Mouse (Mus musculus) heart, adult 2 months (tissue): ENCODE data around the gene Fam98c. TPM values are rescaled to one million over a fixed set of nuclear protein-coding genes. Genes with fewer than 3 reads are reported as not detected.
A peak's percentile ranks its signal among the peaks of the same experiment; 100 is the strongest.
"Not testable (repeated sequence)": the region's sequence is repeated elsewhere in the genome, so short reads cannot be mapped to it uniquely, and the experiment has no call there.

ENCODE experiments used
- DNase-seq, 2 experiments: peaks; one replicate each; pipeline ENCODE4 v3.0.0; 2021
- H3K27ac ChIP-seq: fragments of 200-600 bp; 2 replicates; pipeline ENCODE4 v1.8.1; 2022
- H3K27me3 ChIP-seq: fragments of 200-500 bp; 2 replicates; pipeline ENCODE4 v1.6.1; 2012; ENCODE audit warnings: mild to moderate bottlenecking, low read length, inconsistent platforms, mixed read lengths; ENCODE audit not compliant: control insufficient read depth, insufficient read depth
- H3K36me3 ChIP-seq: fragments of 200-500 bp; 2 replicates; pipeline ENCODE4 v1.6.1; 2012; ENCODE audit warnings: low read length, inconsistent platforms; ENCODE audit not compliant: control insufficient read depth, insufficient read depth
- H3K4me1 ChIP-seq: fragments of 200-500 bp; 2 replicates; pipeline ENCODE4 v1.6.1; 2011; ENCODE audit warnings: low read length; ENCODE audit not compliant: control insufficient read depth, insufficient read depth
- H3K4me3 ChIP-seq: fragments of 200-600 bp; 2 replicates; pipeline ENCODE4 v1.8.1; 2022
- H3K79me2 ChIP-seq: fragments of 200-500 bp; replicated peaks from 2 replicates; pipeline ENCODE4 v1.6.1; 2012; ENCODE audit warnings: mild to moderate bottlenecking, inconsistent platforms, low read length, moderate library complexity, mixed read lengths; ENCODE audit not compliant: control insufficient read depth, insufficient read depth
- H3K9ac ChIP-seq: fragments of 200-500 bp; 2 replicates; pipeline ENCODE4 v1.6.1; 2012; ENCODE audit warnings: low read depth, mild to moderate bottlenecking, control low read depth, inconsistent platforms, low read length, mixed read lengths
- CTCF ChIP-seq: fragments of 200-600 bp; IDR thresholded peaks from 2 replicates; pipeline ENCODE4 v1.8.1; 2022; ENCODE audit warnings: antibody characterized with exemption, mild to moderate bottlenecking, moderate library complexity
- EP300 ChIP-seq: fragments of 200-500 bp; IDR thresholded peaks from 2 replicates; pipeline ENCODE4 v1.6.1; 2011; ENCODE audit warnings: low read depth, low read length, control low read depth; ENCODE audit not compliant: insufficient read depth
- POLR2A ChIP-seq: fragments of 200-500 bp; IDR thresholded peaks from 2 replicates; pipeline ENCODE4 v1.6.1; 2011; ENCODE audit warnings: mild to moderate bottlenecking, low read depth, low read length, control low read depth; ENCODE audit not compliant: insufficient read depth
- WGBS: fragments of 180-500 bp; shearing (Covaris S2); methylation state at CpG from one replicate; pipeline ENCODE4 v1.1.7; 2018; 5-methylcytosine and 5-hydroxymethylcytosine counted together
- intact Hi-C: fragments of 180-260 bp; cut with DNase I; formaldehyde crosslinking; loops from one replicate; pipeline ENCODE4 v1.15.1; 2025
- long read RNA-seq: library from polyadenylated mRNA; stranded (forward); transcript quantifications from one replicate; pipeline ENCODE4 v2.0.0, GENCODE M21; 2021
- polyA plus RNA-seq: library from polyadenylated mRNA; depleted of rRNA; stranded (reverse); fragments of >200 nt; gene quantifications from 2 replicates; pipeline ENCODE4 v1.2.3, GENCODE M21; 2012; rRNA removed
- total RNA-seq, 2 experiments: library from RNA; stranded (reverse); gene quantifications; 2 replicates each; pipeline ENCODE4 v1.2.3; 2021

The Fam98c gene
- total RNA-seq (10 to 100 TPM; 10.4 to 12.7 TPM), polyA plus RNA-seq (16.3 and 18.0 TPM in 2 replicates)
- long read RNA-seq, transcript Fam98c-209 (8 exons, 1,293 nt) = major isoform, 9 of 20 reads
- long read RNA-seq, partial matches to known transcripts = 0 of 20 reads
- long read RNA-seq, other reads (novel, unspliced or antisense) = 8 of 20 reads

GRCm38 (mm10) chr7:29155838-29156782 lies at the start of gene Fam98c:
Fam98c (minus strand) TSS chr7:29156234.
- DNase-seq = peak; percentile 88
- peak within 1 kb of the TSS; percentile 97 for H3K4me3 ChIP-seq
- H3K27ac ChIP-seq = peak within 1 kb of the TSS; percentile 94
- TF ChIP-seq POLR2A = peak; percentile 30; the same call in 1 of the 2 replicates
- TF ChIP-seq EP300 = no peak
- peak; percentile 50 for TF ChIP-seq CTCF
- H3K9ac ChIP-seq = peak within 1 kb of the TSS; percentile 81
- intact Hi-C loops = loop anchor here (2.0 kb wide), 1 partner anchor 15 kb away; the partner anchor contains the start of genes Ggn and Spred3
- H3K36me3 ChIP-seq = no peaks in the 10 kb centered on the region
- WGBS = 2% methylated on average over 68 of the region's 68 CpGs
- H3K27me3 ChIP-seq = peaks cover 1% of the 10 kb centered on the region; the same call in 1 of the 2 replicates
- no peaks in the 10 kb centered on the region for H3K79me2 ChIP-seq
- peaks cover 2% of the 10 kb centered on the region; the same call in 1 of the 2 replicates for H3K4me1 ChIP-seq

- intact Hi-C loops = no loop called here
- no peaks in the 10 kb centered on the region for H3K79me2 ChIP-seq
- no peak overlapping the region for H3K27ac ChIP-seq
- H3K4me1 ChIP-seq = no peaks in the 10 kb centered on the region
- H3K36me3 ChIP-seq = no peaks in the 10 kb centered on the region
- no peak for DNase-seq
- TF ChIP-seq POLR2A (no peak), EP300 (no peak), CTCF (no peak)
- 74% methylated on average over 6 of the region's 6 CpGs for WGBS
- no peak overlapping the region for H3K4me3 ChIP-seq
- H3K27me3 ChIP-seq = no peaks in the 10 kb centered on the region
- H3K9ac ChIP-seq = no peak overlapping the region
Measured at GRCm38 (mm10) chr7:29202577-29202976, 46.5 kb upstream of the Fam98c start.

- H3K4me3 ChIP-seq, H3K27ac ChIP-seq, H3K79me2 ChIP-seq, DNase-seq, H3K27me3 ChIP-seq, H3K36me3 ChIP-seq, H3K9ac ChIP-seq, intact Hi-C loops, H3K4me1 ChIP-seq: not testable (repeated sequence)
- 100% methylated on average over 1 of the region's 1 CpGs for WGBS
Measured at GRCm38 (mm10) chr7:29194230-29194629, 38.2 kb upstream of the Fam98c start.

GRCm38 (mm10) chr7:29181323-29181722 lies 25.3 kb upstream of the Fam98c start:
- intact Hi-C loops = loop anchor here (2.0 to 5.0 kb wide), 2 partner anchors 51 to 115 kb away; partner anchors contain the start of gene Kcnk6
- H3K79me2 ChIP-seq, DNase-seq, H3K9ac ChIP-seq, H3K27me3 ChIP-seq, H3K36me3 ChIP-seq, H3K4me1 ChIP-seq, H3K4me3 ChIP-seq, H3K27ac ChIP-seq: not testable (repeated sequence)
- WGBS = 94% methylated on average over 4 of the region's 4 CpGs

- peak overlapping the region; percentile 28; the same call in 1 of the 2 replicates for H3K4me3 ChIP-seq
- 36% methylated on average over 5 of the region's 5 CpGs for WGBS
- H3K4me1 ChIP-seq = peaks cover 2% of the 10 kb centered on the region; the same call in 1 of the 2 replicates
- TF ChIP-seq EP300 (no peak), CTCF (no peak), POLR2A (no peak)
- peaks cover 2% of the 10 kb centered on the region; the same call in 1 of the 2 replicates for H3K79me2 ChIP-seq
- H3K27ac ChIP-seq = peak overlapping the region; percentile 26
- no peaks in the 10 kb centered on the region for H3K27me3 ChIP-seq
- no peaks in the 10 kb centered on the region for H3K36me3 ChIP-seq
- DNase-seq = no peak
- no peak overlapping the region for H3K9ac ChIP-seq
- intact Hi-C loops = loop anchor here (1.0 to 5.0 kb wide), 3 partner anchors 51 to 116 kb away; partner anchors contain the start of gene Kcnk6
Measured at GRCm38 (mm10) chr7:29180854-29181236, 24.8 kb upstream of the Fam98c start.
